8 mouse cellular contexts compared by ENCODE assay signal in the genomic region with DNA sequence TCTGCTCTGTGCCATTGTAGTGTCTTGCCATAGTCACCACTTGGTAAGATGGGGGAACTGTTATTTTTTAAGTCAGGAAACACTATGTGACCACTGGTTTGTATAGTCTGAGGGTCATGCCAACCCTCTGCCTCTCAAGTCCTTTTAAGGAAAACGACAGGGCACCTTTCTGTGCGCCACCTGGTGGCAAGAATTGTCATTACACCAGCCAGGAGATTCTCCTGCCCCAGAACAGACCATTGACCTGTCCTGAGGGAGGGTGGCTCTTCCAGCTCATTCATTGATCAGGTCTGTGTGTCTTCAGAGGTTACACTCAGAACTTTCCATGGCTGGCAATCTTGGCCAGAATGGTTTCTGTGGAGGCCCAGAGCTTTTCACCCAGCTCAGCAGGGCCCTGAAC.
DNase-seq lines count a peak whose midpoint lies in the region; ATAC-seq and TF ChIP-seq lines count a peak whose summit lies in the region.

No protein-coding gene starts in this region.

- H3K4me3 ChIP-seq in midbrain, embryonic 13.5 days (replicated peaks): no peak overlapping the region

- CTCF ChIA-PET in Patski (lab: Charles Lee): interaction anchor here (0.7 to 1.5 kb wide), 4 partner anchors 15 to 271 kb away, joined by 3 to 4 read pairs (median 3); no protein-coding TSS in a partner anchor

- H3K27me3 ChIP-seq in Patski: no peaks in the 10 kb centered on the region
- peaks cover 60% of the 10 kb centered on the region for H3K27me3 ChIP-seq in midbrain, embryonic 13.5 days

- peak; percentile 76 for TF ChIP-seq CTCF in Patski (IDR thresholded peaks at IDR 0.05)

- in situ Hi-C loops in Patski (cut with MboI; ENCODE audit: low pct_unique_long_range_greater_than_20kb): loop anchor here (25.0 kb wide), 1 partner anchor 536 kb away; a partner anchor contains a TSS

- 1% methylated on average over 2 of the region's 2 CpGs for WGBS in midbrain, embryonic 13.5 days

- H3K9ac ChIP-seq in midbrain, embryonic 13.5 days (replicated peaks): no peak overlapping the region

- peak; percentile 25 to 45 for DNase-seq in cerebellum, adult 18-20 months
- DNase-seq in Patski (ENCODE audit: low read depth, low spot score): no peak
- peak; percentile 16 for DNase-seq in left cerebral cortex, adult 11 months (ENCODE audit: low spot score)
- DNase-seq in testis, postnatal 14 days (ENCODE audit: low spot score): peak; percentile 35

- POLR2A ChIA-PET in Patski (lab: Charles Lee): no interaction called here

- no peaks in the 10 kb centered on the region for H3K36me3 ChIP-seq in midbrain, embryonic 13.5 days

- no peaks in the 10 kb centered on the region for H3K9me3 ChIP-seq in midbrain, embryonic 13.5 days

- no peak for ATAC-seq in cerebellum, adult (ENCODE audit: insufficient number of reproducible peaks, low FRiP score, low TSS enrichment)
- ATAC-seq in Patski: peak; percentile 52
- ATAC-seq in common myeloid progenitor, adult 5-6 weeks (replicated peaks; ENCODE audit: low read depth, poor library complexity, severe bottlenecking): peak; percentile 76; the same call in 1 of the 2 replicates
- peak; percentile 63 for ATAC-seq in granulocyte monocyte progenitor cell, adult 5-6 weeks (replicated peaks; ENCODE audit: poor library complexity, severe bottlenecking)
- ATAC-seq in midbrain, embryonic 13.5 days: 0 out of 2 replicates have a peak, but pooled peaks have one; percentile 22

- H3K4me1 ChIP-seq in midbrain, embryonic 13.5 days (replicated peaks): no peaks in the 10 kb centered on the region

- no peak overlapping the region for H3K4me2 ChIP-seq in midbrain, embryonic 13.5 days (replicated peaks)

- no peak overlapping the region for H3K27ac ChIP-seq in midbrain, embryonic 13.5 days
